Mouse (Mus musculus) MEL (cell line): ENCODE results near the gene Rapgef6. TPM values are rescaled to one million over a fixed set of nuclear protein-coding genes. Genes with fewer than 3 reads are reported as not detected.
"Not testable (repeated sequence)": the region's sequence is repeated elsewhere in the genome, so short reads cannot be mapped to it uniquely, and the experiment has no call there.

ENCODE experiments used
- DNase-seq: peaks from one replicate; pipeline ENCODE4 v3.0.0; 2011; ENCODE audit warnings: low read depth, low spot score
- H3K27ac ChIP-seq: 2 replicates; pipeline ENCODE4 v1.5.1; 2012; ENCODE audit warnings: low read depth, mild to moderate bottlenecking, control low read depth, low read length, moderate library complexity; ENCODE audit not compliant: control insufficient read depth
- H3K27me3 ChIP-seq, 2 experiments: fragments of 150-350 bp in 1 of 2; sonication (generic) in 1 of 2; 2 replicates each; pipeline ENCODE4 v1.6.1; 2012; ENCODE audit warnings: low read length in 2 of 2, mild to moderate bottlenecking in 2 of 2, improper control_type of control experiment in 1 of 2, moderate library complexity in 1 of 2; ENCODE audit not compliant: insufficient read depth in 2 of 2, control insufficient read depth in 1 of 2
- H3K36me3 ChIP-seq, 2 experiments: 2 replicates each; pipeline ENCODE4 v1.6.1; 2012 to 2014; ENCODE audit warnings: low read length in 2 of 2, improper control_type of control experiment in 1 of 2, inconsistent platforms in 1 of 2, mild to moderate bottlenecking in 1 of 2; ENCODE audit not compliant: insufficient read depth in 2 of 2, control insufficient read depth in 1 of 2
- H3K4me1 ChIP-seq, 2 experiments: fragments of 150-350 bp in 1 of 2; sonication (generic) in 1 of 2; 2 replicates each; pipeline ENCODE4 v1.6.1; 2012; ENCODE audit warnings: low read length in 2 of 2, improper control_type of control experiment in 1 of 2, mild to moderate bottlenecking in 1 of 2; ENCODE audit not compliant: insufficient read depth in 2 of 2, control insufficient read depth in 1 of 2
- H3K4me3 ChIP-seq, 2 experiments: fragments of 150-350 bp in 1 of 2; sonication (generic) in 1 of 2; 2 replicates each; pipeline ENCODE4 v1.5.1; 2012; ENCODE audit warnings: low read depth in 2 of 2, low read length in 2 of 2, mild to moderate bottlenecking in 2 of 2, moderate library complexity in 2 of 2, control low read depth in 1 of 2, improper control_type of control experiment in 1 of 2; ENCODE audit not compliant: control insufficient read depth in 1 of 2, insufficient read depth in 1 of 2
- H3K79me2 ChIP-seq: 2 replicates; pipeline ENCODE4 v1.6.1; 2012; ENCODE audit warnings: mild to moderate bottlenecking, low read length, moderate library complexity; ENCODE audit not compliant: control insufficient read depth, poor library complexity, insufficient read depth
- H3K9ac ChIP-seq: 2 replicates; pipeline ENCODE4 v1.6.1; 2012; ENCODE audit warnings: low read depth, mild to moderate bottlenecking, control low read depth, low read length, moderate library complexity; ENCODE audit not compliant: control insufficient read depth, poor library complexity, severe bottlenecking
- H3K9me3 ChIP-seq: fragments of 150-350 bp; sonication (generic); replicated peaks from 2 replicates; pipeline ENCODE4 v1.6.1; 2012; ENCODE audit warnings: mild to moderate bottlenecking, low read length, improper control_type of control experiment, moderate library complexity; ENCODE audit not compliant: insufficient read depth
- CTCF ChIP-seq, 3 experiments: IDR thresholded peaks in 2 of 3; conservative IDR thresholded peaks in 1 of 3; 2 replicates each; pipeline ENCODE4 v1.5.1; 2011 to 2012; ENCODE audit warnings: low read length in 3 of 3, low read depth in 2 of 3, mild to moderate bottlenecking in 2 of 3, improper control_type of control experiment in 1 of 3, inconsistent platforms in 1 of 3, mixed read lengths in 1 of 3, moderate library complexity in 1 of 3; ENCODE audit not compliant: control insufficient read depth in 1 of 3, insufficient read depth in 1 of 3, poor library complexity in 1 of 3, severe bottlenecking in 1 of 3
- EP300 ChIP-seq, 2 experiments: IDR thresholded peaks; 2 replicates each; pipeline ENCODE4 v1.6.1; 2011; ENCODE audit warnings: improper control_type of control experiment in 2 of 2, low read length in 2 of 2, low read depth in 1 of 2, mild to moderate bottlenecking in 1 of 2
- ETS1 ChIP-seq: IDR thresholded peaks from 2 replicates; pipeline ENCODE4 v1.6.1; 2012; ENCODE audit warnings: low read depth, mild to moderate bottlenecking, inconsistent platforms, low read length, improper control_type of control experiment, moderate library complexity
- GATA1 ChIP-seq: IDR thresholded peaks from 2 replicates; pipeline ENCODE4 v1.6.1; 2011; ENCODE audit warnings: low read depth, low read length, improper control_type of control experiment
- KAT2A ChIP-seq: conservative IDR thresholded peaks from 2 replicates; pipeline ENCODE4 v1.6.1; 2012; ENCODE audit warnings: low read depth, low read length, improper control_type of control experiment, inconsistent platforms
- MAX ChIP-seq: IDR thresholded peaks from 2 replicates; pipeline ENCODE4 v1.6.1; 2011; ENCODE audit warnings: low read length, improper control_type of control experiment
- MYC ChIP-seq: IDR thresholded peaks from 2 replicates; pipeline ENCODE4 v1.6.1; 2011; ENCODE audit warnings: low read depth, mild to moderate bottlenecking, low read length, improper control_type of control experiment, moderate library complexity
- POLR2A ChIP-seq, 2 experiments: IDR thresholded peaks; 2 replicates each; pipeline ENCODE4 v1.6.1; 2011 to 2012; ENCODE audit warnings: low read length in 2 of 2, mild to moderate bottlenecking in 2 of 2, control low read depth in 1 of 2, improper control_type of control experiment in 1 of 2, low read depth in 1 of 2, moderate library complexity in 1 of 2; ENCODE audit not compliant: control insufficient read depth in 1 of 2, insufficient read depth in 1 of 2, poor library complexity in 1 of 2
- POLR2AphosphoS5 ChIP-seq: IDR thresholded peaks from 2 replicates; pipeline ENCODE4 v1.6.1; 2012; ENCODE audit warnings: low read depth, borderline replicate concordance, mild to moderate bottlenecking, inconsistent platforms, low read length, moderate library complexity, mixed read lengths
- RCOR1 ChIP-seq: IDR thresholded peaks from 2 replicates; pipeline ENCODE4 v1.6.1; 2012; ENCODE audit warnings: low read depth, mild to moderate bottlenecking, inconsistent platforms, low read length, improper control_type of control experiment
- SIN3A ChIP-seq: IDR thresholded peaks from 2 replicates; pipeline ENCODE4 v1.6.1; 2012; ENCODE audit warnings: low read length, improper control_type of control experiment, inconsistent platforms
- TAL1 ChIP-seq: IDR thresholded peaks from 2 replicates; pipeline ENCODE4 v1.6.1; 2012; ENCODE audit warnings: mild to moderate bottlenecking, inconsistent platforms, low read length, moderate library complexity, mixed read lengths
- TCF12 ChIP-seq: IDR thresholded peaks from 2 replicates; pipeline ENCODE4 v1.6.1; 2014; ENCODE audit warnings: low read depth, mild to moderate bottlenecking, inconsistent platforms, low read length, improper control_type of control experiment, moderate library complexity
- USF1 ChIP-seq: IDR thresholded peaks from 2 replicates; pipeline ENCODE4 v1.6.1; 2014; ENCODE audit warnings: low read depth, mild to moderate bottlenecking, inconsistent platforms, low read length, improper control_type of control experiment, moderate library complexity
- USF2 ChIP-seq, 2 experiments: IDR thresholded peaks; 2 replicates each; pipeline ENCODE4 v1.6.1; 2011 to 2012; ENCODE audit warnings: improper control_type of control experiment in 2 of 2, low read length in 2 of 2, borderline replicate concordance in 1 of 2, inconsistent platforms in 1 of 2, low read depth in 1 of 2, mild to moderate bottlenecking in 1 of 2; ENCODE audit not compliant: insufficient read depth in 1 of 2
- ZNF384 ChIP-seq: IDR thresholded peaks from 2 replicates; pipeline ENCODE4 v1.6.1; 2012; ENCODE audit warnings: low read depth, mild to moderate bottlenecking, inconsistent platforms, low read length, improper control_type of control experiment
- polyA plus RNA-seq, 2 experiments: library from polyadenylated mRNA; stranded (reverse) in 1 of 2; unstranded in 1 of 2; fragments of >175 nt in 1 of 2; fragments of >200 nt in 1 of 2; gene quantifications; 2 replicates each; pipeline versions ENCODE4 v1.2.1 to v1.2.4; 2012; ENCODE audit warnings: low replicate concordance in 2 of 2, low read depth in 1 of 2; ENCODE audit not compliant: insufficient read length in 2 of 2, insufficient read depth in 1 of 2, missing spikeins in 1 of 2
- total RNA-seq: library from RNA; depleted of rRNA; stranded (reverse); fragments of 300-350 nt; gene quantifications from 2 replicates; pipeline ENCODE4 v1.2.3, GENCODE M21; 2012

Gene Rapgef6
- total and polyA plus RNA-seq, 3 experiments: 21.1 to 31.8 TPM; not detected in 1

DNA sequence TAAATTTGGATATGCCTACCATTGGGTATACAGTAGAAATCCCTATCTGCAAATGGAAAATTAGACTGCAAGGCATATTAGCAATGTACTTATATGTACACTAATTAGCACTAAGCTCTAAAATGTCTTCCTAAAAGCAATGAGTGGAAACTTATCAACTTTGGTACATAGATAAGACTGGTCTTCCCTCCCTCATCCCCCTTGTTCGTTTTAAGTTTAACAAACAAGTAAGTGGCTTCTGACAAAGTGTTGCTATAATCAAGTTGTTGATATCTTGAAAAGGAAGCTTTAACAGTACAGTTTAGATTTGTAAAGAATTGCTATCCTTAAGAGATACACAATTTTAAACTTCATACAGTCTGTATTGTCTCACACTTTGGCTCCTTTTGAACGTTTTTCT lies 78.5 kb downstream of the Rapgef6 start:
- no peaks in the 10 kb centered on the region for H3K9me3 ChIP-seq
- TF ChIP-seq RCOR1 (0 out of 2 replicates have a peak, but pooled peaks have one; percentile 30), POLR2A (IDR thresholded peaks at IDR 0.05; ENCODE audit: control insufficient read depth in 1 of 2, insufficient read depth in 1 of 2, low read depth in 1 of 2, low read length in 2 of 2, poor library complexity in 1 of 2) (no peak), MAX (no peak), USF2 (IDR thresholded peaks at IDR 0.05; ENCODE audit: borderline replicate concordance in 1 of 2, insufficient read depth in 1 of 2, low read depth in 1 of 2, low read length in 2 of 2) (no peak), KAT2A (no peak), ETS1 (peak; percentile 34; the same call in 1 of the 2 replicates), USF1 (no peak), TCF12 (no peak), MYC (no peak), GATA1 (peak; percentile 85), EP300 (IDR thresholded peaks at IDR 0.05; ENCODE audit: low read depth in 1 of 2, low read length in 2 of 2) (peak; percentile 63 to 65; a peak in 3 of 4 replicates), POLR2AphosphoS5 (no peak), SIN3A (0 out of 2 replicates have a peak, but pooled peaks have one; percentile 48), CTCF (IDR thresholded peaks at IDR 0.05 in 2 of 3, conservative IDR thresholded peaks at IDR 0.05 in 1 of 3; ENCODE audit: control insufficient read depth in 1 of 3, insufficient read depth in 1 of 3, low read depth in 2 of 3, low read length in 3 of 3, poor library complexity in 1 of 3, severe bottlenecking in 1 of 3) (no peak), ZNF384 (no peak)
- TF ChIP-seq, all 39 proteins: peak for 5
- Histone ChIP-seq H3K9ac (no peak overlapping the region), H3K36me3 (peaks cover 0 to 42% of the 10 kb centered on the region in 2 experiments; a peak in 2 of 4 replicates), H3K27ac (0 out of 2 replicates have a peak overlapping the region, but pooled peaks have one; percentile 6), H3K27me3 (no peaks in the 10 kb centered on the region), H3K4me1 (peaks cover 16 to 25% of the 10 kb centered on the region in 2 experiments), H3K4me3 (no peak overlapping the region), H3K79me2 (0 out of 2 replicates have a peak, but pooled peaks cover 1% of the 10 kb centered on the region)
- peak; percentile 56 for DNase-seq

DNA sequence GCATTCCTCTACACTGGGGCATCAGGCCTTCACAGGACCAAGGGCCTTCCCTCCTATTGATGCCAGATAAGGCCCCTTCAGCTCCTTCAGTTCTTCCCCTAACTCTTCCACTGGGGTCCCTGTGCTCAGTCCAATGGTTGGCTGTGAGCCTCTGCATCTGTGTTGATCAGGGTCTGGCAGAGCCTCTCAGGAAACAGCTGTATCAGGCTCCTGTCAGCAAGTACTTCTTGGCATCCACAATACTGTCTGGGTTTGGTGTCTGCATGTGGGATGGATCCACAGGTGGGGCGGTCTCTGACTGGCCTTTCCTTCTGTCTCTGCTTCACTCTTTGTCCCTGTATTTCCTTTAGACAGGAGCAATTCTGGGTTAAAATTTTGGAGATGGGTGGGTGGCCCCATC lies 80.1 kb downstream of the Rapgef6 start:
- H3K79me2 ChIP-seq, H3K4me3 ChIP-seq, H3K9ac ChIP-seq, H3K27ac ChIP-seq: not testable (repeated sequence)
- Histone ChIP-seq H3K4me1 (peaks cover 15 to 25% of the 10 kb centered on the region in 2 experiments), H3K36me3 (peaks cover 0 to 44% of the 10 kb centered on the region in 2 experiments; a peak in 2 of 4 replicates)
- DNase-seq: peak; percentile 48
- TF ChIP-seq TCF12 (0 out of 2 replicates have a peak, but pooled peaks have one; percentile 16), TAL1 (0 out of 2 replicates have a peak, but pooled peaks have one; percentile 6), ETS1 (peak; percentile 83), EP300 (IDR thresholded peaks at IDR 0.05; ENCODE audit: low read depth in 1 of 2, low read length in 2 of 2) (peak in 1 of 2 experiments; percentile 15; a peak in 1 of 4 replicates)
- TF ChIP-seq, all 39 proteins: peak for 4; not testable (repeated sequence) for 35
- not testable (repeated sequence) for H3K9me3 ChIP-seq, H3K27me3 ChIP-seq
